Mouse (Mus musculus): ENCODE measurements around the gene Ttc3. TPM values are rescaled to one million over a fixed set of nuclear protein-coding genes. Genes with fewer than 3 reads are reported as not detected.

Gene Ttc3
- polyA plus RNA-seq, 1 experiment from 2014 or later: 43.7 TPM

DNA sequence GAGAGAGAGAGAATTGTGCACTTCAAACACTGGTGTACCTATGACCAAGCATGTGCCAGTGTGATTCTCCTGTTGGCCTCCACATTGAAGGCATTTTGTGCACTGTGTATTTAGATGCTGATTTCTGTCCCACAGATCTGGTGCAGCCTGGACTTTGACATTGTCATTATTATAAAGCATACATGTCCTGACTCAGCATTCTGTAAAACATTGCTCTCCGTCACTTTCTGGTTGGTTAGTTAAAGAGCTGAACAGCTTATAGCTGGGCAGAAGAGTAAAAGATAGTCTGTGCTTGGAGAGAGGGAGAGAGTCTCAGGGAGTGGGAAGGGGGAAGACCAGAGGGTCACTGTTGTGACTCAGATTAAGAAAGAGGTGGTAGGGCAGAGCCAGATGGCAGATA, 24.7 kb upstream of the Ttc3 start:
- H3K27ac ChIP-seq: no peak overlapping the region
- no peak for ATAC-seq
- H3K4me3 ChIP-seq: no peak overlapping the region
- no peaks in the 10 kb centered on the region for H3K27me3 ChIP-seq (replicated peaks)
- WGBS (ENCODE audit: insufficient replicate concordance): 71% methylated on average over 1 of the region's 1 CpGs
- no peaks in the 10 kb centered on the region for H3K36me3 ChIP-seq
- H3K9me3 ChIP-seq (replicated peaks): no peaks in the 10 kb centered on the region
- no peak overlapping the region for H3K4me2 ChIP-seq
- no peaks in the 10 kb centered on the region for H3K4me1 ChIP-seq
- no peak overlapping the region for H3K9ac ChIP-seq

- no peak overlapping the region for H3K4me2 ChIP-seq
- no peak for ATAC-seq
- WGBS (ENCODE audit: insufficient replicate concordance): 64% methylated on average over 7 of the region's 7 CpGs
- H3K9me3 ChIP-seq (replicated peaks): no peaks in the 10 kb centered on the region
- no peaks in the 10 kb centered on the region for H3K4me1 ChIP-seq
- H3K36me3 ChIP-seq: no peaks in the 10 kb centered on the region
- no peak overlapping the region for H3K9ac ChIP-seq
- no peak overlapping the region for H3K4me3 ChIP-seq
- H3K27ac ChIP-seq: no peak overlapping the region
- no peaks in the 10 kb centered on the region for H3K27me3 ChIP-seq (replicated peaks)
Measured at GRCm38 (mm10) chr16:94347080-94347731, 23.2 kb upstream of the Ttc3 start.

DNA sequence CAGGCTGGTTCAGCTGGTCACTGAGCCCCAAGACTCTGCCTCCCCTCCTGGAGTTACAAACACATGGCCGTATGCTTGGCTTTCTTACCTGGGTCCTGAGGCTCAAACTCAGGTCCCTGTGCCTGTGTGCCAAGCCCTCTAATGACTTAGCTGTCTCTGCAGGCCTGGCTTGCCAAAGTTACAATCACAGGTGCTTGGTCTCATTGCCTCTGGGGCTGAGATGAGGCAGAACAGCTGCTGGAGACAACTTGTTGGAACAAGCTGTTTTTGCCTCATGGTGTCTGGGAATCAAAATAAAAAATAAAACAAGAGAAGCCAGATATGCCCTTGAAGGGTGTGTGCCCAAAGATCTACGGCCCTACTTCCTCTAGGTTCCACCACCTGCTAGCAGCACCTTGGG, 21.6 kb upstream of the Ttc3 start:
- Histone ChIP-seq H3K4me1 (no peaks in the 10 kb centered on the region), H3K4me2 (no peak overlapping the region), H3K36me3 (no peaks in the 10 kb centered on the region), H3K9ac (no peak overlapping the region), H3K27me3 (replicated peaks) (no peaks in the 10 kb centered on the region), H3K27ac (no peak overlapping the region), H3K4me3 (no peak overlapping the region), H3K9me3 (replicated peaks) (no peaks in the 10 kb centered on the region)
- no peak for ATAC-seq
- WGBS (ENCODE audit: insufficient replicate concordance): 77% methylated on average over 2 of the region's 2 CpGs

- Histone ChIP-seq H3K4me2 (no peak overlapping the region), H3K27ac (no peak overlapping the region), H3K4me3 (no peak overlapping the region), H3K9ac (no peak overlapping the region), H3K27me3 (replicated peaks) (no peaks in the 10 kb centered on the region), H3K4me1 (no peaks in the 10 kb centered on the region), H3K36me3 (no peaks in the 10 kb centered on the region), H3K9me3 (replicated peaks) (no peaks in the 10 kb centered on the region)
- 63% methylated on average over 11 of the region's 11 CpGs for WGBS (ENCODE audit: insufficient replicate concordance)
- no peak for ATAC-seq
Measured at GRCm38 (mm10) chr16:94349588-94350286, 20.7 kb upstream of the Ttc3 start.

DNA sequence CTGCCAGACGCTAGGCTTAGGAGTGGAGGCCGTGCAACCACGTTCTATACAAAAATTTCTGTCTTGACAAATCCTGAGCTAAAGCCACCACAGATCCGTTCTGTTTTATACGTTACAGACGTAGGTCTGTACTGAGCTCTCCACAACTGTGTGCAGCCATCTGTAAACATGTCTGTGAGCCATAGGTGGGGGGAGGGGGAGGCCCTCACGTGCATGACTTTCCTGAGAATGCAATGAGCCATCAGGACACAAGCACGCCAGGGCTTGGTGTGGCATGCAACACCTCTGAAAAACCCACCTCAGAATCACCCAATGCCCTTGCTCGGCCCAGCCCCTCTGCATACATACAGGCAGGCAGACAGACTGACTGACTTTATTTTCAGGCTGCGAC, 20.1 kb upstream of the Ttc3 start:
- no peaks in the 10 kb centered on the region for H3K36me3 ChIP-seq
- no peaks in the 10 kb centered on the region for H3K9me3 ChIP-seq (replicated peaks)
- no peaks in the 10 kb centered on the region for H3K4me1 ChIP-seq
- H3K27me3 ChIP-seq (replicated peaks): no peaks in the 10 kb centered on the region
- no peak overlapping the region for H3K9ac ChIP-seq
- no peak overlapping the region for H3K4me3 ChIP-seq
- ATAC-seq: no peak
- no peak overlapping the region for H3K27ac ChIP-seq
- WGBS (ENCODE audit: insufficient replicate concordance): 73% methylated on average over 10 of the region's 10 CpGs
- no peak overlapping the region for H3K4me2 ChIP-seq

DNA sequence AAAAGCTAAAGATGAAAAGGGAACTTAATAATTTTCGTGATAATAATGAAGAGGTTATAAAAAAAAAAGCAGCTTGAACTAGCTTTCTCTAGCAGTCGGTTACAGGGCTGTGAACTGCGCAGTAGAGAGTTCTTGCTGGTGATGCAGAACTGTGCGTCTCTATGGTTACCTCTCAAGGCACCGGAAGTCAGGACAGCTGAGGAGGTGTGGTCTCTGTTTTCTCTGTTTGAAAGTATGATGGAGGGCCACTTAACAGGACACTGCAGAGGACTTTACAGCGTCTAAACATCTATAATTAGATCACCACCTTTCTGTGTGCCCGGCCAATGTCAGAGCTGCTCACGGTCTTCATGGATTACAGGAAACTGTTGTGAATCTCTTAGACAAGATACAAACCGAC, 16.0 kb upstream of the Ttc3 start:
- 40% methylated on average over 9 of the region's 9 CpGs for WGBS (ENCODE audit: insufficient replicate concordance)
- Histone ChIP-seq H3K4me2 (no peak overlapping the region), H3K27me3 (replicated peaks) (no peaks in the 10 kb centered on the region), H3K4me1 (peaks cover 18% of the 10 kb centered on the region), H3K9ac (no peak overlapping the region), H3K9me3 (replicated peaks) (no peaks in the 10 kb centered on the region), H3K36me3 (no peaks in the 10 kb centered on the region), H3K27ac (no peak overlapping the region), H3K4me3 (no peak overlapping the region)
- ATAC-seq: no peak

DNA sequence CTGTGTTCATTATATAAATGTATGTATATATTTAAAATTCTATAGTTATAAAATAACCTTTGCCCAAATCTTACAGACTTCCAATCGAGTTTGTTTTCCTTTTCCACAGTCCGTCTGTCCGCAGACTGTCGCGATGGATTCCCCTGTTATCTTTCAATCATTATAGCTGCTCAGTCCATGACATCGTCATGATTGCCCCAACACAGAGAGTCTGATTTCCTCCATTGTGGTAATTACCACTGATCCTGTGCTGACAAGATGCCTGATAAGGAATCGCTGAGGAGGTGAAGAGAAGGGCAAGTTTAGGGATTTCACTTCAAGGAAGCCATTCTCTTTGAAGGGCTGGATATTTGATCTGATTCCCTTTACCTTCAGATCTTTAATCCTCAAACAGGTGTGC, 14.4 kb upstream of the Ttc3 start:
- H3K4me2 ChIP-seq: no peak overlapping the region
- no peak overlapping the region for H3K4me3 ChIP-seq
- no peak overlapping the region for H3K27ac ChIP-seq
- H3K9me3 ChIP-seq (replicated peaks): no peaks in the 10 kb centered on the region
- no peaks in the 10 kb centered on the region for H3K36me3 ChIP-seq
- no peak for ATAC-seq
- WGBS (ENCODE audit: insufficient replicate concordance): 28% methylated on average over 7 of the region's 7 CpGs
- no peak overlapping the region for H3K9ac ChIP-seq
- H3K27me3 ChIP-seq (replicated peaks): no peaks in the 10 kb centered on the region
- H3K4me1 ChIP-seq: peaks cover 18% of the 10 kb centered on the region

DNA sequence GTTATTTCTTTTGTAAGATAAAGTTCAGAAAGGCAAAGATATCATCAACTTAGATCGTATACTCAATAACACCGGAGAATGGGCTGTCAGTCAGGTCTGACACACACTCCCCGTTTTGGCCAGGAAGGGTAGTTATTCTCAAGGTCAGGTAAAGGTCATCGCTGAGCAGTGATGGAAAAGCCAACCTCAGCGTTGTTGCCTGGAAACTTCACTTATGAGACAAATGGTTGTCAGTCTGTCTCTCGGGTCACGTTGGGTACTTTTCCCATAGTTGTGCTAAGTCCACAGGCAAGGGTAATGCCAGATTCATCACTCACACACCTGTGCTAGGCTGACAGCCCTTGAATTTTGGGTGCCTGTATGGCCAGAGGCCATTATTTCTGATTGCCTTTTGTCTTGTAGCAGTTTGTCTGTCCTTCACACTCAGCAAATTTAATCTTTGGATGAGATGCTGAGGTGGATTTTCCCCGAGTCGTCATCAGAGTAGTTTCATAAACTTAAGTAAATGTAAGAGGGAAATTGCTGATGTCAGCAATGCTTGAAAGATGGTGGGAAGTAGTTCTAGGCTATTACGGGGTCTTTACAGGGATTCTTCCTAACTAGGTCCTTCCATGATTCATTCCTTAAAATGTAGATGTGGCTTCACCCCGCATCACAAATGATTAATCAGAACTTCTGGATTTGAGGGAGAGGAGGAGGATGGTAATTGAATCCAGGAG, 13.5 kb upstream of the Ttc3 start:
- H3K4me1 ChIP-seq: peaks cover 18% of the 10 kb centered on the region
- H3K27ac ChIP-seq: no peak overlapping the region
- H3K36me3 ChIP-seq: no peaks in the 10 kb centered on the region
- H3K9ac ChIP-seq: no peak overlapping the region
- no peaks in the 10 kb centered on the region for H3K27me3 ChIP-seq (replicated peaks)
- 66% methylated on average over 11 of the region's 11 CpGs for WGBS (ENCODE audit: insufficient replicate concordance)
- no peak for ATAC-seq
- no peak overlapping the region for H3K4me2 ChIP-seq
- no peaks in the 10 kb centered on the region for H3K9me3 ChIP-seq (replicated peaks)
- H3K4me3 ChIP-seq: no peak overlapping the region

DNA sequence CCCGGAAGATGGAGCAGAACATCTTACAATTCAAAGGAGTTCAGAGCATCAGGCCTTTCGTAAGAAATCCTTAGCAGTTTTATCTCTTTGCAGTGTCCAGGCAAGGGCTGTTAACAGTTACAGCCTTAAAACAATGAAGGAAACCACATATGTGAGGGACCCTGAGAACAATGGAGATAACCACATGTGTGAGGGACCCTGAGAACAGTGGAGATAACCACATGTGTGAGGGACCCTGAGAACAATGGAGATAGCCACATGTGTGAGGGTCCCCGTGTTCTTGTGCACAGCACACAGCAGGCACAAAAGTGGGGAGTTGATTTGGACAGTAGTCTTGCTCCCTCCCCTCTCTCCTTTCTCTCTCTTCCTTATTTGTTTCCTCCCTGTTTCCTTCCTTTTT, 12.3 kb upstream of the Ttc3 start:
- H3K36me3 ChIP-seq: no peaks in the 10 kb centered on the region
- peak; percentile 76 for ATAC-seq
- 0 out of 2 replicates have a peak overlapping the region, but pooled peaks have one; percentile 14 for H3K27ac ChIP-seq
- no peaks in the 10 kb centered on the region for H3K9me3 ChIP-seq (replicated peaks)
- H3K4me3 ChIP-seq: no peak overlapping the region
- H3K4me1 ChIP-seq: peaks cover 25% of the 10 kb centered on the region
- H3K27me3 ChIP-seq (replicated peaks): no peaks in the 10 kb centered on the region
- H3K4me2 ChIP-seq: 0 out of 2 replicates have a peak overlapping the region, but pooled peaks have one; percentile 3
- H3K9ac ChIP-seq: no peak overlapping the region
- 26% methylated on average over 3 of the region's 3 CpGs for WGBS (ENCODE audit: insufficient replicate concordance)

- Histone ChIP-seq H3K4me2 (no peak overlapping the region), H3K9ac (no peak overlapping the region), H3K27me3 (replicated peaks) (no peaks in the 10 kb centered on the region), H3K4me3 (no peak overlapping the region), H3K27ac (no peak overlapping the region), H3K36me3 (no peaks in the 10 kb centered on the region), H3K9me3 (replicated peaks) (no peaks in the 10 kb centered on the region), H3K4me1 (peaks cover 25% of the 10 kb centered on the region)
- 79% methylated on average over 13 of the region's 13 CpGs for WGBS (ENCODE audit: insufficient replicate concordance)
- ATAC-seq: no peak
Measured at GRCm38 (mm10) chr16:94360578-94361350, 9.7 kb upstream of the Ttc3 start.

DNA sequence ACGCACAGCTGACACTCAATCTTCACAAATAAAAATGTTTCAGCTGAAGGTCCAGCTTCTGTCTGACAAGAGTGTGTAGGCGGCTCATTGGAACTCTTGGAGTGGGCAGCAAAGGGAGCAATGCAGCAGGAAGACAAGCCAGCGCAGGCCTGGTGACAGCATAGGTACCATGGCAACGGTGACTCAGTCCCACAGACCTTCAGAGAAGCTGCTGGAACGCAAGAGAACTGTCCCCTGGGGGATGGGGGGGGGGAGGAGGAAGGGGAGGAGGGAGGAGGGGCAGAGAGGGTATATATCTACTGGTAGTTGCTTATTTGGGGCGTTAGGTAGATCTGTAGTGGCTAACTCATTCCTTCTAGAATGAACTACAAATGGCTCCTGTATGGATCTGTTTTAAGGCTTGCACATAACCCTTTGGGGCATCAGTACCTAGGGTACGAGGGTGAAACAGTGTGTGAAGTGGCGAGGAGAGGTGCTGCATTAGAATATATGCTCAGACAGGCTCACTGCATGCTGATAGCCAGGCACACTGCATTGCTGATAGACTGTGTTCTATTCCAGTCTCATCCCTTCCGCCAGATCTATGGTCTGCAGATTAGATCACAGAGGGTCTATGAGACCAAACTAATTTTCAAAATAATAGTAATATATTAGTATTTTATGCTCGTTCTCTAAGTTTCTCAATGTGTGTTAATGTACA, 8.1 kb upstream of the Ttc3 start:
- Histone ChIP-seq H3K36me3 (no peaks in the 10 kb centered on the region), H3K4me3 (no peak overlapping the region), H3K4me1 (peaks cover 18% of the 10 kb centered on the region), H3K9ac (no peak overlapping the region), H3K4me2 (no peak overlapping the region), H3K27ac (no peak overlapping the region), H3K9me3 (replicated peaks) (no peaks in the 10 kb centered on the region), H3K27me3 (replicated peaks) (no peaks in the 10 kb centered on the region)
- WGBS (ENCODE audit: insufficient replicate concordance): 44% methylated on average over 10 of the region's 10 CpGs
- no peak for ATAC-seq

Measured in liver, embryonic 12.5 days (tissue).